In the genomic region with DNA sequence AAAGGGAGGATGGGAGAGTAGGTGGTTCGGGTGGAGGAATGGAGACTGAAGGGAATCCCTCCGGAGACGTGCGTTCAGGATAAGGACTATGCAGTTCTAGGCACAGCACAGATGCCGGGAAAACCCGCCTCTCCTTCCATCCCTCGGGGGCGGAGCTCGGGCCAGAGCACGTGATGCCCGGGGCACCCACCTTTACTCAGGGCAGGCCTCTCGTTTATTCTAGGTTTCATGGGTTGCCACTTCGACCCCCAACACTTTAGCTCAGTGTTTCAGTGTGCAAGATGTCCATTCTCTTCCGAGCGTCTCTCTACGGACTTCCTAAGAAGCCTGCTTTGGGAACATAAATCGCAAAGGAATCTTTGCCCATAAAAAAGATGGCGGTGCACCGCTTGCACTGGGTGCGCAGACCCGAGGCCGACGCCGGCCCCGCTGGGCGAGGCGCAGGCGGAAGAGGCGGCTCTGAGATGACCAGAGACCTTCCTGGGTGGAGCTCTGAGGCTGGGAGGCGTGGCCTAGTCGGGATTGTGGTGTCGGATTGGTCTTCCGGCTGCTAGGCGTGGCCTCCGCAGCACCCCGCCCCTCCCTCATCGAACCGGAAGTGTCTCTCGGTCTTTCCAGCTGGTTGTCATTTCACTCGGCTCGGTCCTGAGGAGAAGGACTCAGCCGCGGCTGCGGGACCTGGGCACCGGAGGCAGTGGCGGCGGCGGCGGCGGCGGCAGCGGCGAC, we compare ENCODE assay signal across 1 mouse cellular context.
TF ChIP-seq lines count a peak whose summit lies in the region.

No protein-coding gene starts in this region.

TF ChIP-seq in MEL, 35 proteins besides CTCF, POLR2A, EP300 and RAD21 (continued from another document):
- TF ChIP-seq ZMIZ1 (IDR thresholded peaks at IDR 0.05; ENCODE audit: low read depth, low read length), result no peak
- TF ChIP-seq USF1 (IDR thresholded peaks at IDR 0.05; ENCODE audit: low read depth, low read length), result peak; percentile 98
- peak; percentile 64 to 92 for TF ChIP-seq USF2 (IDR thresholded peaks at IDR 0.05; ENCODE audit: borderline replicate concordance in 1 of 2, insufficient read depth in 1 of 2, low read depth in 1 of 2, low read length in 2 of 2)
- TF ChIP-seq MYB (IDR thresholded peaks at IDR 0.05; ENCODE audit: low read depth, low read length), result no peak
TF ChIP-seq in MEL: peak in this region for 20.
